Mouse (Mus musculus) hindbrain, embryonic 12.5 days (tissue): ENCODE measurements around the gene Igsf6. TPM values are rescaled to one million over a fixed set of nuclear protein-coding genes. Genes with fewer than 3 reads are reported as not detected.

ENCODE experiments used
- ATAC-seq: fragments of 200-750 bp; cut with Nextera tagmentation; 2 replicates; pipeline ENCODE4 v1.8.0; 2017; ENCODE audit warnings: moderate TSS enrichment; ENCODE audit not compliant: low FRiP score
- H3K27ac ChIP-seq: fragments of 300-500 bp; sonication (generic); 2 replicates; pipeline ENCODE4 v1.5.1; 2016; ENCODE audit warnings: mild to moderate bottlenecking
- H3K27me3 ChIP-seq: fragments of 300-500 bp; sonication (generic); 2 replicates; pipeline ENCODE4 v1.6.1; 2016; ENCODE audit warnings: mild to moderate bottlenecking
- H3K36me3 ChIP-seq: fragments of 300-500 bp; sonication (generic); 2 replicates; pipeline ENCODE4 v1.6.1; 2016; ENCODE audit warnings: mild to moderate bottlenecking
- H3K4me1 ChIP-seq: fragments of 300-500 bp; sonication (generic); 2 replicates; pipeline ENCODE4 v1.6.1; 2016
- H3K4me2 ChIP-seq: fragments of 300-500 bp; sonication (generic); replicated peaks from 2 replicates; pipeline ENCODE4 v1.6.1; 2016; ENCODE audit warnings: mild to moderate bottlenecking
- H3K4me3 ChIP-seq: fragments of 300-500 bp; sonication (generic); 2 replicates; pipeline ENCODE4 v1.5.1; 2016; ENCODE audit warnings: mild to moderate bottlenecking
- H3K9ac ChIP-seq: fragments of 300-500 bp; sonication (generic); 2 replicates; pipeline ENCODE4 v1.6.1; 2016; ENCODE audit warnings: mild to moderate bottlenecking, moderate library complexity
- H3K9me3 ChIP-seq: fragments of 300-500 bp; sonication (generic); replicated peaks from 2 replicates; pipeline ENCODE4 v1.6.1; 2016; ENCODE audit warnings: mild to moderate bottlenecking
- WGBS: fragments of 180-500 bp; shearing (Covaris S2); methylation state at CpG from one replicate; pipeline ENCODE4 v1.1.7; 2016; 5-methylcytosine and 5-hydroxymethylcytosine counted together
- polyA plus RNA-seq: library from polyadenylated mRNA; unstranded; fragments of >200 nt; fragmentation: Nextera tagmentation; extraction: Ambion mirVana; gene quantifications from 2 replicates; pipeline ENCODE4 v1.2.1, GENCODE M21; 2016

The Igsf6 gene
- polyA plus RNA-seq, 1 experiment from 2014 or later = 0.88 TPM

GRCm38 (mm10) chr7:121025221-121026008 is 49.0 kb downstream of the Igsf6 start:
- no peak for ATAC-seq
- H3K27me3 ChIP-seq = peaks cover 3% of the 10 kb centered on the region
- H3K4me2 ChIP-seq = no peak overlapping the region

GRCm38 (mm10) chr7:121020277-121020676 is 54.1 kb downstream of the Igsf6 start:
- H3K4me2 ChIP-seq = no peak overlapping the region
- no peaks in the 10 kb centered on the region for H3K27me3 ChIP-seq
- no peak for ATAC-seq
- H3K27ac ChIP-seq = no peak overlapping the region
- no peak overlapping the region for H3K4me3 ChIP-seq
- 39% methylated on average over 8 of the region's 8 CpGs for WGBS
- no peaks in the 10 kb centered on the region for H3K9me3 ChIP-seq
- no peaks in the 10 kb centered on the region for H3K36me3 ChIP-seq
- no peak overlapping the region for H3K9ac ChIP-seq
- H3K4me1 ChIP-seq = no peaks in the 10 kb centered on the region

More at GRCm38 (mm10) chr7:121025221-121026008, 49.0 kb downstream of the Igsf6 start:
- Histone ChIP-seq H3K4me1 (no peaks in the 10 kb centered on the region), H3K36me3 (no peaks in the 10 kb centered on the region), H3K4me3 (no peak overlapping the region), H3K9ac (no peak overlapping the region), H3K9me3 (no peaks in the 10 kb centered on the region), H3K27ac (no peak overlapping the region)
- 78% methylated on average over 6 of the region's 6 CpGs for WGBS

- Histone ChIP-seq H3K27me3 (no peaks in the 10 kb centered on the region), H3K4me1 (no peaks in the 10 kb centered on the region), H3K9me3 (no peaks in the 10 kb centered on the region), H3K9ac (no peak overlapping the region), H3K27ac (no peak overlapping the region), H3K36me3 (no peaks in the 10 kb centered on the region), H3K4me2 (no peak overlapping the region), H3K4me3 (no peak overlapping the region)
- ATAC-seq = no peak
- 90% methylated on average over 3 of the region's 3 CpGs for WGBS
Measured at GRCm38 (mm10) chr7:121018778-121019177, 55.6 kb downstream of the Igsf6 start.

- Histone ChIP-seq H3K36me3 (no peaks in the 10 kb centered on the region), H3K4me3 (no peak overlapping the region), H3K4me1 (no peaks in the 10 kb centered on the region; the same call in 1 of the 2 replicates), H3K27ac (no peak overlapping the region), H3K9ac (no peak overlapping the region), H3K9me3 (no peaks in the 10 kb centered on the region), H3K27me3 (no peaks in the 10 kb centered on the region), H3K4me2 (no peak overlapping the region)
- WGBS = 90% methylated on average over 10 of the region's 10 CpGs
- ATAC-seq = no peak
Measured at GRCm38 (mm10) chr7:121014486-121014885, 59.9 kb downstream of the Igsf6 start.

Other genes starting within 250 kb of the Igsf6 start
- gene Eef2k, start 231.7 kb downstream of the Igsf6 start, polyA plus RNA-seq = 32.5 and 34.8 TPM in 2 replicates
- 29.2 and 29.8 TPM in 2 replicates for gene Polr3e, start 156.8 kb downstream of the Igsf6 start, polyA plus RNA-seq
- 19.0 and 19.7 TPM in 2 replicates for gene Cdr2, start 92.3 kb downstream of the Igsf6 start, polyA plus RNA-seq
- gene Mfsd13b, start 92.1 kb downstream of the Igsf6 start, polyA plus RNA-seq = 0.39 TPM in 1 of 2 replicates, not detected in the other
- 232 and 238 TPM in 2 replicates for gene Mettl9, start 40.1 kb downstream of the Igsf6 start, polyA plus RNA-seq
- gene Otoa, start 7.1 kb upstream of the Igsf6 start, polyA plus RNA-seq = 0.56 and 2.3 TPM in 2 replicates